ENCODE assay signal across 28 mouse cellular contexts in genomic region chr2:181695776-181696175, GRCm38 (mm10). TPM values are rescaled to one million over a fixed set of nuclear protein-coding genes. Genes with fewer than 3 reads are reported as not detected.
"Had no signal": no experiment of that assay in that cellular context is flagged by ENCODE, and none has a peak within 500 bp of the region (broad histone marks: within the 10 kb centered on the region; RNA-seq: fewer than 3 reads in every experiment).

No protein-coding gene starts in this region.

- H3K36me3 ChIP-seq: midbrain, embryonic 12.5 days; midbrain, embryonic 15.5 days; neural tube, embryonic 13.5 days; stomach, embryonic 15.5 days had no signal

- H3K27me3 ChIP-seq: limb, embryonic 15.5 days; midbrain, embryonic 15.5 days; neural tube, embryonic 13.5 days; stomach, embryonic 15.5 days had no signal

- H3K27ac ChIP-seq: layer of hippocampus, adult 2 months; limb, embryonic 12.5 days; limb, embryonic 15.5 days; liver, embryonic 14.5 days; macrophage; midbrain, embryonic 12.5 days; midbrain, embryonic 15.5 days; neural tube, embryonic 13.5 days; stomach, embryonic 15.5 days had no signal

- H3K4me2 ChIP-seq: limb, embryonic 12.5 days; limb, embryonic 15.5 days; liver, embryonic 11.5 days; lung, embryonic 14.5 days; midbrain, embryonic 12.5 days; midbrain, embryonic 15.5 days; neural tube, embryonic 13.5 days; stomach, embryonic 15.5 days had no signal

- DNase-seq: kidney, adult 11 months; kidney, adult 8-10 months; kidney, postnatal 25 days; left cerebral cortex, postnatal 4 days; liver, postnatal 0 days; lung, embryonic 14.5 days; right cerebral cortex, postnatal 14 days; spleen, adult 18-20 months; thymus, adult 18-20 months; thymus, postnatal 36 days had no signal

- ATAC-seq: liver, postnatal 0 days; lung, postnatal 0 days; midbrain, embryonic 15.5 days had no signal

- H3K9ac ChIP-seq: limb, embryonic 12.5 days; limb, embryonic 15.5 days; liver, embryonic 14.5 days; liver, postnatal 0 days; lung, embryonic 14.5 days; midbrain, embryonic 12.5 days; midbrain, embryonic 15.5 days; neural tube, embryonic 13.5 days; stomach, embryonic 15.5 days had no signal

- H3K4me3 ChIP-seq: layer of hippocampus, adult 2 months; limb, embryonic 12.5 days; limb, embryonic 15.5 days; midbrain, embryonic 12.5 days; midbrain, embryonic 15.5 days; neural tube, embryonic 13.5 days; stomach, embryonic 15.5 days had no signal

- H3K9me3 ChIP-seq: limb, embryonic 12.5 days; limb, embryonic 15.5 days; midbrain, embryonic 12.5 days; midbrain, embryonic 15.5 days; neural tube, embryonic 13.5 days; stomach, embryonic 15.5 days had no signal

RNA-seq across cellular contexts. Expression of gene Lkaaear1, which starts 2.5 kb away (rescaled TPM):
- total RNA-seq: layer of hippocampus, adult 2 months; layer of hippocampus, postnatal 14 days; left cerebral cortex, adult 8-10 months; left cerebral cortex, postnatal 14 days; left cerebral cortex, postnatal 4 days; megakaryocyte, adult 5-6 weeks had no signal
- polyA plus RNA-seq: kidney, embryonic 16.5 days; large intestine, adult 2 months; limb, embryonic 12.5 days; limb, embryonic 15.5 days; liver, embryonic 11.5 days; liver, embryonic 14.5 days; liver, postnatal 0 days; lung, embryonic 14.5 days; lung, postnatal 0 days; macrophage; midbrain, embryonic 12.5 days; midbrain, embryonic 15.5 days; neural tube, embryonic 13.5 days; stomach, embryonic 15.5 days; urinary bladder, adult 2 months had no signal

RNA-seq across cellular contexts. Expression of gene Oprl1, which starts 19.0 kb away (rescaled TPM):
- total RNA-seq: megakaryocyte, adult 5-6 weeks had no signal
- polyA plus RNA-seq: macrophage had no signal

RNA-seq across cellular contexts. Expression of gene Sox18, which starts 24.3 kb away (rescaled TPM):
- polyA plus RNA-seq: macrophage had no signal
